Mouse (Mus musculus): ENCODE results near the gene Acsf3. TPM values are rescaled to one million over a fixed set of nuclear protein-coding genes. Genes with fewer than 3 reads are reported as not detected.

The Acsf3 gene
- polyA plus RNA-seq, 1 experiment = 34.1 TPM

GRCm38 (mm10) chr8:122836696-122837095 lies 61.4 kb downstream of the Acsf3 start:
- Histone ChIP-seq H3K4me1 (ENCODE audit: control insufficient read depth, insufficient read depth, insufficient read length, low read length) (no peaks in the 10 kb centered on the region), H3K27ac (ENCODE audit: insufficient read depth, low read depth, low read length) (no peak overlapping the region), H3K27me3 (ENCODE audit: control insufficient read depth, insufficient read depth, low read length) (no peaks in the 10 kb centered on the region), H3K4me3 (ENCODE audit: low read depth, low read length) (no peak overlapping the region), H3K36me3 (ENCODE audit: control insufficient read depth, insufficient read depth, low read length) (no peaks in the 10 kb centered on the region)
- 66% methylated on average over 13 of the region's 13 CpGs for WGBS
- TF ChIP-seq POLR2A (IDR thresholded peaks at IDR 0.05; ENCODE audit: low read depth, low read length) = no peak
- no peak for TF ChIP-seq CTCF (IDR thresholded peaks at IDR 0.05; ENCODE audit: extremely low read depth, insufficient read length, insufficient replicate concordance, low read depth, low read length)

DNA sequence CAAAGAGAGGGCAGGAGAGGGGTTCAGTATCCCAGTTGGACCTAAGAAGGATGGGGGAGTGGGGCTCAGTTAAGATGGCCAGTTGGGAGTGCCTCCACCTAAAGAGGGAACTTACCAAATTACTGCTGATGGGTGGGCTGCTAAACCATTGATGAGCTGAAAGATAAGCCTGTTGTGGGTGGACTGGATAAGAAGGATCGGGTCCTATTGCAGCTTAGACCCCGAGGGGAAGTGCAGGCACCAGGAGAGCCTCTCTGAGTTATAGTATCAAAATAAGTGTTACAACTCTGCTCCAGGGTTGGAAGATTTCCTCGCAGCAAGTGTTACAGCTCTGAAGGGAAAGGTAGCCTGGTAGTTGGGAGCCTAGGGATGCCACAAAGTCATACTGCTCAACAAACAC lies 68.9 kb downstream of the Acsf3 start:
- 67% methylated on average over 3 of the region's 3 CpGs for WGBS
- Histone ChIP-seq H3K36me3 (ENCODE audit: control insufficient read depth, insufficient read depth, low read length) (no peaks in the 10 kb centered on the region), H3K4me1 (ENCODE audit: control insufficient read depth, insufficient read depth, insufficient read length, low read length) (no peaks in the 10 kb centered on the region), H3K4me3 (ENCODE audit: low read depth, low read length) (no peak overlapping the region), H3K27me3 (ENCODE audit: control insufficient read depth, insufficient read depth, low read length) (peaks cover 10% of the 10 kb centered on the region), H3K27ac (ENCODE audit: insufficient read depth, low read depth, low read length) (no peak overlapping the region)
- TF ChIP-seq CTCF (IDR thresholded peaks at IDR 0.05; ENCODE audit: extremely low read depth, insufficient read length, insufficient replicate concordance, low read depth, low read length) = no peak
- no peak for TF ChIP-seq POLR2A (IDR thresholded peaks at IDR 0.05; ENCODE audit: low read depth, low read length)

DNA sequence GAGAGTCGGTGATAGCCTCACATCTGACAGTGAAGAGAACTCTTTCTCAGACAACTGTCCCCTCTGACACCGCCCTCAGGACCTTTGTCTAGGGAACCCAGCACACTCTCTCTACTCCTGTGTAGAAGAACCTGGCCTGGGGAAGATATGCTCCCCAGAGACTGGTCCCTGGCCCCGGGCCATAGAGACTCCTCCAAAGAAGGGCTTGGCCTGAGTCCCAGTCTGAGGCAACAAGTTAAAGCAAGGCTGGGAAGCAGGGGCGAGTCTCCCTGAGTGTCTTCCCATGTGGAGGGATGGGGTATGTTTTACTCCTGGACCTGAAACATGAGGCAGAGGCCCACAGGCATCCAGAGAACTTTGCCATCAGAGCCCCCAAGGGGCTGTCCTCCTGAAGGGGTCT lies 70.4 kb downstream of the Acsf3 start:
- 56% methylated on average over 4 of the region's 4 CpGs for WGBS
- Histone ChIP-seq H3K36me3 (ENCODE audit: control insufficient read depth, insufficient read depth, low read length) (no peaks in the 10 kb centered on the region), H3K27me3 (ENCODE audit: control insufficient read depth, insufficient read depth, low read length) (peaks cover 10% of the 10 kb centered on the region), H3K4me3 (ENCODE audit: low read depth, low read length) (no peak overlapping the region), H3K27ac (ENCODE audit: insufficient read depth, low read depth, low read length) (no peak overlapping the region), H3K4me1 (ENCODE audit: control insufficient read depth, insufficient read depth, insufficient read length, low read length) (no peaks in the 10 kb centered on the region)
- TF ChIP-seq POLR2A (IDR thresholded peaks at IDR 0.05; ENCODE audit: low read depth, low read length) (no peak), CTCF (IDR thresholded peaks at IDR 0.05; ENCODE audit: extremely low read depth, insufficient read length, insufficient replicate concordance, low read depth, low read length) (no peak)

DNA sequence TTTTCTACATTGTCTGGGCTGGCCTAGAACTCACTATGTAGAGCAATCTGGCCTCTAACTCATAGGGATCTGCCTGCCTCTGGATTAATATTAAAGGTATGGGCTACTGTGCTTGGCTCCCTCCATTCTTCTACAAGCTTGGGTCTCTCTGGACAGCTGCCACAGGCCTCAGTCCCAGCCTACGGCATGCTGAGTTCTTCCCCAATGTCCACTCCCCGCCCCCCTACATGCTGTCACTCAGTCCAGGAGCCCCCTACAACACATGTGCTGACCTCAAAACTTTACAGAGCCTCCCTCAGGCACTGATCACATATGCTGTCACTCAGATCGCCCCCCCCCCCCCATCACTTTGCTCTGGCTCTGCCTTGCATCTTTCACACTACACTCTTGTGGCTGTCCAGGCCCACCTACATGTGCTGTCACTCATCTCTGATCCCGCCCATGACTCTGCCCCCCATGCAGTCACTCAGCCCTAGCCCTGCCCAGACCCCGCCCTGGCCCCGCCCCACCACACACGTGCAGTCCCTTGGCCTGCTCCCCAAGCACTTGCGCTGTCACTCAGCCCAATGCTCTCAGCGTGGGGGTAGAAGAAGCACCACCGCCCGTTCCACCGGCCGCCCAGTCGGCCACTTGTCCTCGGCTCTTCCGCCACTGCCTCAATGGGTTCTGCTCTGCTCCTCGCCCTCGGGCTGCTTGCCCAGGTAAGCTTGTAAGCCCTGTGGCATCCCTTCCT lies 72.7 kb downstream of the Acsf3 start, which contains the start of gene Cdh15:
TSS of gene Cdh15 (plus strand) at position 138 of the 733 bp plus-strand sequence.
- H3K27me3 ChIP-seq (ENCODE audit: control insufficient read depth, insufficient read depth, low read length) = peaks cover 6% of the 10 kb centered on the region; the same call in 1 of the 2 replicates
- TF ChIP-seq CTCF (IDR thresholded peaks at IDR 0.05; ENCODE audit: extremely low read depth, insufficient read length, insufficient replicate concordance, low read depth, low read length) (no peak), POLR2A (IDR thresholded peaks at IDR 0.05; ENCODE audit: low read depth, low read length) (no peak)
- H3K36me3 ChIP-seq (ENCODE audit: control insufficient read depth, insufficient read depth, low read length) = no peaks in the 10 kb centered on the region
- no peak within 1 kb of the TSS for H3K27ac ChIP-seq (ENCODE audit: insufficient read depth, low read depth, low read length)
- no peak within 1 kb of the TSS for H3K4me3 ChIP-seq (ENCODE audit: low read depth, low read length)
- no peaks in the 10 kb centered on the region for H3K4me1 ChIP-seq (ENCODE audit: control insufficient read depth, insufficient read depth, insufficient read length, low read length)
- WGBS = 14% methylated on average over 18 of the region's 18 CpGs

DNA sequence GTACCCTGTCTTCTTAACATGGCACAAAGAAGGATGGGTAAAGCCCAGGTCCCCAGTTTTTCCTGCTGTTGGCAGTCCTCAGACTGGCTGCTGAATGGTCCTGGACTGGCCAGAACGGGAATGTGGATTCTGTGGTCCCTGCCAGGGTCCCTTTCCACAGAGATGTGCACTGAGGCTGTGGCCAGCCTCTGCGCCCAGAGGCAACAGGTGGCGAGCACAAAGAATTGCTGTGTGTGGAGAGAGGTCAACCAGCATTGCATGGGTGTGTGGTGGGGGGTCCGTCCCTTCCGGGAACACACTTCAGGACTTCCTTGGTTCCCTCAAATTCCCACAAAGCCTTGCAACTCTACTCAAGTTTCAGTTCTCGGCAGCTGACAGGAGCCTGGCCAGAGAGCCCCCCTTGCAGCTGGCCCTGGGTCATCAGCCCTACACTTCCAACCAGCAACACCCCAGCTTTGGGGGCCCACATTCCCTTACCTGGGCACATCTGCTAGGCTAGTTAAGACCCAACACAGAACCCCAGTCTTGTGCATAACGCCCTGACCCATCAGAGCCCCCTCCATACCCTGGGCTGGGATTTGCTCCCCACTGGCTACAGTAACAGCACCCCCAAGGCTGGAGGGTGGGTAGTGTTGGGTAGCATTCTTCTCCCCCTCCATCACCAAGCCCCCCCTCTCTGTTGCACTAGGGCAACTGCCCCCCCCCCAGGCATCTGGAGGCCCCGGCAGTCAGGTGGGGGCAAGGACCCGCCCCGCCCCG lies 74.0 kb downstream of the Acsf3 start:
- Histone ChIP-seq H3K4me3 (ENCODE audit: low read depth, low read length) (no peak overlapping the region), H3K36me3 (ENCODE audit: control insufficient read depth, insufficient read depth, low read length) (no peaks in the 10 kb centered on the region), H3K27ac (ENCODE audit: insufficient read depth, low read depth, low read length) (no peak overlapping the region), H3K27me3 (ENCODE audit: control insufficient read depth, insufficient read depth, low read length) (peaks cover 6% of the 10 kb centered on the region), H3K4me1 (ENCODE audit: control insufficient read depth, insufficient read depth, insufficient read length, low read length) (no peaks in the 10 kb centered on the region)
- TF ChIP-seq CTCF (IDR thresholded peaks at IDR 0.05; ENCODE audit: extremely low read depth, insufficient read length, insufficient replicate concordance, low read depth, low read length) = no peak
- no peak for TF ChIP-seq POLR2A (IDR thresholded peaks at IDR 0.05; ENCODE audit: low read depth, low read length)
- 68% methylated on average over 11 of the region's 11 CpGs for WGBS

DNA sequence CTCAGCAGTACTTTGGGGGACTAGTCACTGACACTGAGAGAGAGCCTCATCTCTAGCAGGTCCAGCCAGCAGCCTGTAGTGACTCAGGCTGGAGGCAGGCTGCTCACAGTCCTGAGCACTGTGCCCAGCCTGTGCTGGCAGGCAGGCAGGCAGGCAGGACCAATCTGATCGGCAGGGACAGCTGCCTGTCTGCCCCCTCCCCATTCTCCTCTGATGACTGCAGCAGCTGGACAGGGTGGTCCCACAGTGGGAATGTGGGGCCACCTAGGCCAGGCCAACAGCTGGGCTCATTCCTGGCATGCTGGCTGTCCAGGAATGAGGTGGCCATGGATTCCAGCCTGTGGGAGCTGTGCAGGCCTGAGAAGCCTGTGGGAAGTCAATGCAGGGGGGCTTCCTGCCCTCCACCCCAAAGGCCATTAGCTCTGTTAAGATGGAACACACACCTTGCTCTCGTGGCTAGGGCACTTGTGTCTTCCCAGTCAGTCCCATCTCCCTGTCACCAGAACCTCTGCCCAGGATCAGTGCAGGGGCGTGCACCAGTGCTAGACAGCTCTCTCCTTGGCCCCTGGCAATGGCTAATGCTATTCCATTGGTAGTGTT lies 75.5 kb downstream of the Acsf3 start:
- peaks cover 6% of the 10 kb centered on the region for H3K27me3 ChIP-seq (ENCODE audit: control insufficient read depth, insufficient read depth, low read length)
- WGBS = 61% methylated on average over 3 of the region's 3 CpGs
- no peak overlapping the region for H3K27ac ChIP-seq (ENCODE audit: insufficient read depth, low read depth, low read length)
- H3K4me1 ChIP-seq (ENCODE audit: control insufficient read depth, insufficient read depth, insufficient read length, low read length) = no peaks in the 10 kb centered on the region
- H3K36me3 ChIP-seq (ENCODE audit: control insufficient read depth, insufficient read depth, low read length) = no peaks in the 10 kb centered on the region
- no peak for TF ChIP-seq CTCF (IDR thresholded peaks at IDR 0.05; ENCODE audit: extremely low read depth, insufficient read length, insufficient replicate concordance, low read depth, low read length)
- no peak for TF ChIP-seq POLR2A (IDR thresholded peaks at IDR 0.05; ENCODE audit: low read depth, low read length)
- H3K4me3 ChIP-seq (ENCODE audit: low read depth, low read length) = no peak overlapping the region
